Mouse (Mus musculus) Patski (cell line): ENCODE measurements around the gene Rptor. TPM values are rescaled to one million over a fixed set of nuclear protein-coding genes. Genes with fewer than 3 reads are reported as not detected.

Source experiments
- ATAC-seq: fragments of 100-300 bp; one replicate; pipeline ENCODE4 v1.8.0; 2021
- CTCF ChIA-PET: fragments of 350-600 bp; sonication (Branson Sonifier 250); formaldehyde crosslinking; loops from one replicate; lab custom pipeline; 2022; ENCODE audit warnings: inconsistent platforms; lab: Charles Lee
- POLR2A ChIA-PET: fragments of 350-600 bp; sonication (Branson Sonifier 250); formaldehyde crosslinking; loops from one replicate; lab custom pipeline; 2022; ENCODE audit warnings: antibody characterized with exemption, inconsistent platforms; lab: Charles Lee
- DNase-seq: peaks from one replicate; pipeline ENCODE4 v3.0.0-alpha.2; 2011; ENCODE audit warnings: low read depth, low spot score
- H3K27me3 ChIP-seq: fragments of 371-371 bp; one replicate; pipeline ENCODE4 v1.5.1; 2021
- CTCF ChIP-seq: fragments of 100-300 bp; IDR thresholded peaks from one replicate; pipeline ENCODE4 v1.5.1; 2021
- in situ Hi-C: fragments of 300-500 bp; cut with MboI; formaldehyde crosslinking; loops from 3 replicates; pipeline ENCODE4 v1.11.1; 2018; ENCODE audit warnings: low pct_unique_long_range_greater_than_20kb, mixed read lengths
- polyA plus RNA-seq: library from polyadenylated mRNA; unstranded; gene quantifications from one replicate; pipeline ENCODE4 v1.2.3, GENCODE M21; 2021

Gene Rptor
- polyA plus RNA-seq, 1 experiment from 2014 or later = 27.9 TPM

DNA sequence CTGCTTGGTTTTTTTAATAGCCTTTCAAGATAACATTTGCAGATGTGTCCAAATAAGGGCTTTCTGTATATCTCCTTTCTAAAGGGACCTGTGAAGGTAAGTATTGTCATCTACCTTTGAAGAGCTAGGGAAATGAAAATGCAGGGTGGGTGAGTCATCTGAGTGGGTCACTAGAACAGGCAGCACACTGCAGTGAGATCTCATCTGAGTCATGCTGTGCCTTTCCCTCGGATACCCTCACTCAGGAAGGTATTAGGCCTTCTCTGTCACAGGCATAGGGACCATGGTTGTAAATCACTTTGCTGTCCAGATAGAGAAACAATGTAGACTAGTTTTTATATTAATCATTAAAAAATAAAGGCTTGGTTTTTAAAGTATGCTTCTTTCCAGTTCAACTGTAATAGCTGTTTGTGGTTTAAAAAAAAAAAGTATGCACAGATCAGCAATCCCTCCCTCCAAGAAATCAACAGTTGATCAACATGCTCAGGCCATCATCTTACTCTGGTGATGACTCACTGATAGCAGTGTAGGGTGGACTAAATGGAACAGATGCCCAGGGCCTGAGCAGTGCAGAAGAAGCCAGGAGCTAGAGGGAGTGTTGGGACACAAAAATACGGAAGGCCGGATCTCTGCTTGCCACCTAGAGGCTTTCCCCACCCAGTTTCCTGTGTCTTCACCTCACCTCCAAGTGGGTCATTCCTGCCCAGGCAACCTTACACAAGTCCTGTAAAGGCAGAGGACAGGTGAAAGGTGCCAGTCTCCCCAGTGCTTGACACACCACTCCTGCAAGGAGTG is 186.4 kb downstream of the Rptor start:
- in situ Hi-C loops = no loop called here
- TF ChIP-seq CTCF = no peak
- DNase-seq (no peak), ATAC-seq (peak; percentile 45)
- H3K27me3 ChIP-seq = no peaks in the 10 kb centered on the region
- ChIA-PET CTCF (interaction anchor here (1.2 to 1.3 kb wide), 2 partner anchors 12 to 139 kb away, joined by 3 read pairs; no protein-coding TSS in a partner anchor), POLR2A (interaction anchor here (0.6 to 1.2 kb wide), 2 partner anchors 91 to 125 kb away, joined by 3 to 5 read pairs; no protein-coding TSS in a partner anchor)

- POLR2A ChIA-PET = no interaction called here
- no peak for TF ChIP-seq CTCF
These were observed 189.3 kb downstream of the Rptor start for GRCm38 (mm10) chr11:119791923-119792564.

GRCm38 (mm10) chr11:119793378-119793777 is 190.7 kb downstream of the Rptor start:
- TF ChIP-seq CTCF = no peak
- POLR2A ChIA-PET = no interaction called here
- ATAC-seq (no peak), DNase-seq (no peak)
- no peaks in the 10 kb centered on the region for H3K27me3 ChIP-seq
- in situ Hi-C loops = no loop called here
- CTCF ChIA-PET = interaction anchor here (1.0 kb wide), 1 partner anchor 62 kb away, joined by 3 read pairs; no protein-coding TSS in a partner anchor

More at GRCm38 (mm10) chr11:119791923-119792564, 189.3 kb downstream of the Rptor start:
- ATAC-seq (no peak), DNase-seq (no peak)
- in situ Hi-C loops = no loop called here
- CTCF ChIA-PET = interaction anchor here (1.1 to 1.4 kb wide), 2 partner anchors 10 to 301 kb away, joined by 3 read pairs; partner anchors contain the start of gene Endov
- H3K27me3 ChIP-seq = no peaks in the 10 kb centered on the region

- DNase-seq (no peak), ATAC-seq (no peak)
- CTCF ChIA-PET = interaction anchor here (1.0 kb wide), 2 partner anchors 20 to 61 kb away, joined by 3 read pairs; no protein-coding TSS in a partner anchor
- TF ChIP-seq CTCF = no peak
- POLR2A ChIA-PET = no interaction called here
- no peaks in the 10 kb centered on the region for H3K27me3 ChIP-seq
- in situ Hi-C loops = no loop called here
These were observed 191.3 kb downstream of the Rptor start for GRCm38 (mm10) chr11:119794020-119794419.

GRCm38 (mm10) chr11:119794671-119795070 is 192.0 kb downstream of the Rptor start:
- in situ Hi-C loops = no loop called here
- ChIA-PET CTCF (interaction anchor here (1.0 kb wide), 1 partner anchor 20 kb away, joined by 3 read pairs; no protein-coding TSS in a partner anchor), POLR2A (interaction anchor here (0.8 kb wide), 1 partner anchor 10 kb away, joined by 3 read pairs; no protein-coding TSS in a partner anchor)
- ATAC-seq = no peak
- TF ChIP-seq CTCF = no peak
- H3K27me3 ChIP-seq = no peaks in the 10 kb centered on the region
- DNase-seq = no peak

DNA sequence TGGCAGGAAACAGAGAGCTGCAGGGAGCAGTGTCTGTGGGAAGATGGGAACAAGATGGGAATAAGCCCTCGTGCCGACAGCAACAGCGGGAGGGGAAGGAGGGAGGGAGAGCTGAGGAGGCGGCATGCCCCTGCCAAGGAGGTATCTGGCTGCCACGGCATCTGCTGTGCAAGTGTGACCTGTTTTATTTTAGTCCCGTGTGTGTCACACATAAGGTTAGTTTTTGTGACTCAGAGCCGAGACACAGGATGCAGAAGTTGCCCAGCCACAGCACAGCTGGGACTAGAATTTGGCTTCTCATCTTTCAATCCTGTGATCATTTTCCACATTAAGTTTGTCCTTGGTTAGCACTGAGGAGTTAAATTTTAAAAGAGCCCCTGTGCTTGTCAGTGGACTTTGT is 193.7 kb downstream of the Rptor start:
- no peaks in the 10 kb centered on the region for H3K27me3 ChIP-seq
- CTCF ChIA-PET = interaction anchor here (0.7 kb wide), 1 partner anchor 12 kb away, joined by 3 read pairs; no protein-coding TSS in a partner anchor
- ATAC-seq (no peak), DNase-seq (no peak)
- in situ Hi-C loops = no loop called here
- POLR2A ChIA-PET = no interaction called here
- no peak for TF ChIP-seq CTCF

- H3K27me3 ChIP-seq = no peaks in the 10 kb centered on the region
- DNase-seq = no peak
- no peak for ATAC-seq
- in situ Hi-C loops = no loop called here
- TF ChIP-seq CTCF = no peak
- ChIA-PET POLR2A (no interaction called here), CTCF (interaction anchor here (0.7 kb wide), 1 partner anchor 12 kb away, joined by 3 read pairs; no protein-coding TSS in a partner anchor)
These were observed 194.1 kb downstream of the Rptor start for GRCm38 (mm10) chr11:119796846-119797245.

DNA sequence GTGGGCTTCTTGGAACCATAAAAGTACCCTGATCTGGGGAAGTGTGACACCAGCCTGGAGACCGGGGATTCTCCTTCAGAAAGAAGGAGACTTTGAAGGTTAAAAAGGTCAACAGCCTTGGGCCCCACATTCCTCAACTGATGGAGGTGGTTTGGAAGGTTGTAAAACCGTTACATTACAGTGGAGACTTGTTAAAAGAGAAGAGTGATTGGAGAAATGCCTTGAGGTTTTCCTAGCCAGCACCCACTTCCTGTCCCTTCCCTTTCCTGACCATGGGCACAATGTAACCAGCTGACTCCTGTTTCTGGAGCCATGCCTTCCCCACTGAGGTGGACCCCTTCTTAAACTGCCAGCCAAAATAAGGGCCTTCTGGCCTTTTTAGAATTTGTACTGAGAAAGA is 196.8 kb downstream of the Rptor start:
- no peak for ATAC-seq
- ChIA-PET POLR2A (no interaction called here), CTCF (no interaction called here)
- TF ChIP-seq CTCF = no peak
- in situ Hi-C loops = no loop called here
- no peak for DNase-seq
- no peaks in the 10 kb centered on the region for H3K27me3 ChIP-seq

GRCm38 (mm10) chr11:119801855-119802254 is 199.2 kb downstream of the Rptor start:
- ATAC-seq (no peak), DNase-seq (no peak)
- ChIA-PET CTCF (interaction anchor here (1.5 kb wide), 1 partner anchor 9 kb away, joined by 3 read pairs; no protein-coding TSS in a partner anchor), POLR2A (no interaction called here)
- in situ Hi-C loops = no loop called here
- no peak for TF ChIP-seq CTCF
- no peaks in the 10 kb centered on the region for H3K27me3 ChIP-seq

DNA sequence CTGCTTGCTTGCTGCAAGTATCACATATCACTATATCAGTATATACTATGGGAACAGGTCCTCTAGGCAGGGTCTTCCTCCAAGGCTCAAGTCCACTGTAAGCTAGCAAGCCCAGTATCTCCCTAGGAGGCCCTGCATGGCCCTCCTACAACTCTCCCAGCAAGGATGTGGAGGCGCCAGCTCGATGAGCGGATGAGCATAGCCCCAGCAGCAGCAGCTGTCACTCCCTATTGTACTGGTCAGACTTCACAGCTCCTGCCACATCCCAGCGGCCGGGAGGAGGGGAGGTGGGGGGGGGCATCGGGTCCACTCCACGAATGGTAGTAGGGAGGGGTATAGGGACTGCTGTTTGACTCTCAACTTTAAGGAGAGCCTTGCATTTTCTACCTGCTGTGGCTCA is 200.2 kb downstream of the Rptor start:
- no peak for DNase-seq
- H3K27me3 ChIP-seq = no peaks in the 10 kb centered on the region
- ATAC-seq = no peak
- TF ChIP-seq CTCF = no peak
- in situ Hi-C loops = no loop called here
- CTCF ChIA-PET = interaction anchor here (1.5 kb wide), 1 partner anchor 8 kb away, joined by 3 read pairs; no protein-coding TSS in a partner anchor
- POLR2A ChIA-PET = no interaction called here
